Mouse (Mus musculus): ENCODE measurements around the gene C130073F10Rik. TPM values are rescaled to one million over a fixed set of nuclear protein-coding genes. Genes with fewer than 3 reads are reported as not detected.
"Not testable (repeated sequence)": the region's sequence is repeated elsewhere in the genome, so short reads cannot be mapped to it uniquely, and the experiment has no call there.

C130073F10Rik gene
- not detected in 2 replicates for polyA plus RNA-seq (2015; fragmentation: Nextera tagmentation; extraction: Ambion mirVana)

GRCm38 (mm10) chr4:101893656-101894420 is at the start of gene C130073F10Rik:
TSS of gene C130073F10Rik (minus strand) at chr4:101893789.
- H3K4me1 ChIP-seq (ENCODE audit: control insufficient read depth, insufficient read depth, low read depth, low read length), result no peaks in the 10 kb centered on the region
- 84% methylated on average over 7 of the region's 7 CpGs for WGBS
- H3K27ac ChIP-seq (ENCODE audit: low read depth, low read length), result no peak within 1 kb of the TSS

DNA sequence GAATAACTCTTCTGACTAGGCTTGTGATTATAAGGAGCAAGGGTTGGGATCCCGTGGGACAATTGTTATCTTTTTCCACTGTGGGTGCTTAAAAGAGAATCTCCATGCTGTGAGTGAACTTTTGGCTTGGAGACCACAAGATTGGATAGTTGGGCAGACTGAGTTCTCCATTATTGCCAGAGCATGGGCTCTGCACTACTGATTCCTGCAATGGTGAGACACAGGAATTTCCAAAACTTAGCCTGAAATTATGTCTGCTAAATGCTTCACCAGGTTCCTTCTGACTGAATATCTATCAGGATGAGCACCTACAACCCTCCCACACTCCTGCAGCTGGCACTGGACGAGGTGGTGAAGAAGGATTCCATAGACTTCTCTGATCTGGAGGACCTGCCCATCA is 46.5 kb upstream of the C130073F10Rik start, which contains the start of gene Gm12794:
Gene Gm12794 (plus strand): TSS at position 301 of the 400 bp plus-strand sequence.
- H3K9ac ChIP-seq (ENCODE audit: low read depth, low read length); H3K36me3 ChIP-seq (ENCODE audit: control insufficient read depth, insufficient read depth, low read length); H3K9me3 ChIP-seq (ENCODE audit: control insufficient read depth, low read length); H3K4me1 ChIP-seq (ENCODE audit: control insufficient read depth, insufficient read depth, low read depth, low read length); H3K4me3 ChIP-seq (ENCODE audit: low read length); H3K4me2 ChIP-seq (ENCODE audit: low read length); ATAC-seq; H3K27ac ChIP-seq (ENCODE audit: low read depth, low read length); H3K27me3 ChIP-seq (replicated peaks; ENCODE audit: control insufficient read depth, insufficient read depth, low read length): not testable (repeated sequence)
- 67% methylated on average over 1 of the region's 2 CpGs for WGBS

More at GRCm38 (mm10) chr4:101893656-101894420, at the start of gene C130073F10Rik:
- no peak for ATAC-seq
- no peak within 1 kb of the TSS for H3K4me3 ChIP-seq (ENCODE audit: low read length)
- no peaks in the 10 kb centered on the region for H3K27me3 ChIP-seq (replicated peaks; ENCODE audit: control insufficient read depth, insufficient read depth, low read length)
- H3K9me3 ChIP-seq (ENCODE audit: control insufficient read depth, low read length), result no peaks in the 10 kb centered on the region
- no peak within 1 kb of the TSS for H3K9ac ChIP-seq (ENCODE audit: low read depth, low read length)
- no peaks in the 10 kb centered on the region for H3K36me3 ChIP-seq (ENCODE audit: control insufficient read depth, insufficient read depth, low read length)
- no peak within 1 kb of the TSS for H3K4me2 ChIP-seq (ENCODE audit: low read length)

GRCm38 (mm10) chr4:101908821-101909220 is 15.2 kb upstream of the C130073F10Rik start, which contains the start of gene Gm12800:
TSS of gene Gm12800 (plus strand) at chr4:101909121.
- not testable (repeated sequence) for H3K4me3 ChIP-seq (ENCODE audit: low read length); H3K27ac ChIP-seq (ENCODE audit: low read depth, low read length); H3K36me3 ChIP-seq (ENCODE audit: control insufficient read depth, insufficient read depth, low read length); ATAC-seq; H3K27me3 ChIP-seq (replicated peaks; ENCODE audit: control insufficient read depth, insufficient read depth, low read length); H3K9ac ChIP-seq (ENCODE audit: low read depth, low read length); H3K4me2 ChIP-seq (ENCODE audit: low read length); H3K4me1 ChIP-seq (ENCODE audit: control insufficient read depth, insufficient read depth, low read depth, low read length); H3K9me3 ChIP-seq (ENCODE audit: control insufficient read depth, low read length)
- 81% methylated on average over 2 of the region's 2 CpGs for WGBS

- Histone ChIP-seq H3K4me1 (ENCODE audit: control insufficient read depth, insufficient read depth, low read depth, low read length) (no peaks in the 10 kb centered on the region), H3K9me3 (ENCODE audit: control insufficient read depth, low read length) (no peaks in the 10 kb centered on the region), H3K9ac (ENCODE audit: low read depth, low read length) (no peak overlapping the region), H3K27ac (ENCODE audit: low read depth, low read length) (no peak overlapping the region), H3K4me3 (ENCODE audit: low read length) (no peak overlapping the region), H3K36me3 (ENCODE audit: control insufficient read depth, insufficient read depth, low read length) (no peaks in the 10 kb centered on the region), H3K4me2 (ENCODE audit: low read length) (no peak overlapping the region), H3K27me3 (replicated peaks; ENCODE audit: control insufficient read depth, insufficient read depth, low read length) (no peaks in the 10 kb centered on the region)
- ATAC-seq, result no peak
These were observed 4.2 kb downstream of the C130073F10Rik start for GRCm38 (mm10) chr4:101889377-101889776.

DNA sequence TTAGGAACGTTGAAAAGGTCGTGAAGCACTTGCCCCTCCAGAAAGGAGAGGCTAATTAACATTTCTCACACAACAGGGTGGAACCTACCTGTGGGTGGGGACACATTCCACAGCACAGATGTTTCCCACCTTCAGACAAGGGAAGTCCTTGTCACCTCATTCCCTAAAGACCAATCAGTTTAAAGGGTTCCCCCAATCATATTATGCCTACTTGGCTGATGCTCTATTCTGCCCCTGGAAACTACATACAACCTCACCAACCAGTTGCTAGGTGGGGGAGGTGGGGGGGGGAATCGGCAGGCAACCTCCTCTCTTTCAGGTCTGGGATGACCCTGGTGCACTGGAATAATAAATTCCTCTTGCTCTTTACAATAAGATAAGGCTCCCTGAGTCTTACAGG is 9.9 kb downstream of the C130073F10Rik start:
- Histone ChIP-seq H3K4me3 (ENCODE audit: low read length) (no peak overlapping the region), H3K27ac (ENCODE audit: low read depth, low read length) (no peak overlapping the region), H3K27me3 (replicated peaks; ENCODE audit: control insufficient read depth, insufficient read depth, low read length) (no peaks in the 10 kb centered on the region), H3K36me3 (ENCODE audit: control insufficient read depth, insufficient read depth, low read length) (no peaks in the 10 kb centered on the region), H3K9me3 (ENCODE audit: control insufficient read depth, low read length) (no peaks in the 10 kb centered on the region), H3K9ac (ENCODE audit: low read depth, low read length) (no peak overlapping the region), H3K4me1 (ENCODE audit: control insufficient read depth, insufficient read depth, low read depth, low read length) (no peaks in the 10 kb centered on the region), H3K4me2 (ENCODE audit: low read length) (no peak overlapping the region)
- no peak for ATAC-seq
- 51% methylated on average over 3 of the region's 3 CpGs for WGBS

DNA sequence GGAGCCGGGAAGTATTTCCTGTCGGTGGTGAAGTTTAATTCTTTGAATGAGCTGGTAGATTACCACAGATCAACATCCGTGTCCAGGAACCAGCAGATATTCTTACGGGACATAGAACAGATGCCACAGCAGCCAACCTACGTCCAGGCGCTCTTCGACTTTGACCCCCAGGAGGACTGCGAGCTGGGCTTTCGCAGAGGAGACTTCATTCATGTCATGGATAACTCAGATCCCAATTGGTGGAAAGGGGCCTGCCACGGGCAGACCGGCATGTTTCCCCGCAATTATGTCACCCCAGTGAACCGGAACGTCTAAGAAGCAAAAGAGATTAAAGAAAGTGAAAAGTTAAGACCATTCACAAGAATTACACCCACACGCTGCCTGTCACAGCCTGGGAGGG is 17.9 kb downstream of the C130073F10Rik start:
- not testable (repeated sequence) for H3K4me3 ChIP-seq (ENCODE audit: low read length); H3K9me3 ChIP-seq (ENCODE audit: control insufficient read depth, low read length); H3K4me2 ChIP-seq (ENCODE audit: low read length); H3K4me1 ChIP-seq (ENCODE audit: control insufficient read depth, insufficient read depth, low read depth, low read length); H3K27ac ChIP-seq (ENCODE audit: low read depth, low read length); H3K36me3 ChIP-seq (ENCODE audit: control insufficient read depth, insufficient read depth, low read length); ATAC-seq; H3K9ac ChIP-seq (ENCODE audit: low read depth, low read length); H3K27me3 ChIP-seq (replicated peaks; ENCODE audit: control insufficient read depth, insufficient read depth, low read length)
- WGBS, result 87% methylated on average over 15 of the region's 15 CpGs

DNA sequence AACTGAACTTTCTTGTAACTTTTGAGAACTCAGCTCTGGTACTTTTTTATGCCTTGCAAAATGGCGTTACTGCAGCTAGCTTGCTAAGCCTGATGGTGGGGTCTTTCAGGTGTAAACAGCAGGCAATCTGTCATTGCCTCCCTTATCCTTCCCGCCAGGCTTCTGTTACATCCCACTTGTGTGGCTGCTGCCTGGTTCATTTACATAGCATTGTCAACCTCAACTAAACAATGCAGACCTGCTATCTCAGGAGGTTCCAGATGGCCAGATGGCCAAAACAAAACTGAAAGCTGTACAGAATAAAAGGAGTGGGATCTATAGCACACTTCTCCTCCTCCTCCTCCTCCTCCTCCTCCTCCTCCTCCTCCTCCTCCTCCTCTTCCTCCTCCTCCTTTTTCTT is 21.6 kb downstream of the C130073F10Rik start:
- not testable (repeated sequence) for H3K27ac ChIP-seq (ENCODE audit: low read depth, low read length); H3K4me1 ChIP-seq (ENCODE audit: control insufficient read depth, insufficient read depth, low read depth, low read length); ATAC-seq; H3K4me2 ChIP-seq (ENCODE audit: low read length); H3K4me3 ChIP-seq (ENCODE audit: low read length); H3K36me3 ChIP-seq (ENCODE audit: control insufficient read depth, insufficient read depth, low read length); H3K27me3 ChIP-seq (replicated peaks; ENCODE audit: control insufficient read depth, insufficient read depth, low read length); H3K9me3 ChIP-seq (ENCODE audit: control insufficient read depth, low read length); H3K9ac ChIP-seq (ENCODE audit: low read depth, low read length)
- 48% methylated on average over 2 of the region's 2 CpGs for WGBS

DNA sequence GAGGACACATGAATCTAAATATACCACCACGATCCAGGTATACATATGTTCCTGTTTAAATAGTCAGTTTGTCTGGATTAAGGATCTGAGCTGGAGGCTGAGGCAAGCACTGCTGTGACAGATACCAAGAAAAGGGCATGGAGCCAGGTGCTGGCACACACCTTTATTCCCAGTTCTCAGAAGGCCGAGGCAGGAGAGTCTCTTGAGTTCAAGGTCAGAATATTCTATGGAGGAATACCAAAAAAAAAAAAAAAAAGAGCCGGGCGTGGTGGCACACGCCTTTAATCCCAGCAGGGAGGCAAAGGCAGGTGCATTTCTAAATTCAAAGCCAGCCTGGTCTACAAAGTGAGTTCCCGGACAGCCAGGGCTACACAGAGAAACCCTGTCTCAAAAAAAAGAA is 31.3 kb downstream of the C130073F10Rik start:
- ATAC-seq, result no peak
- H3K36me3 ChIP-seq (ENCODE audit: control insufficient read depth, insufficient read depth, low read length), result no peaks in the 10 kb centered on the region
- 94% methylated on average over 6 of the region's 6 CpGs for WGBS
- H3K4me3 ChIP-seq (ENCODE audit: low read length), result no peak overlapping the region
- H3K27ac ChIP-seq (ENCODE audit: low read depth, low read length), result no peak overlapping the region
- H3K4me1 ChIP-seq (ENCODE audit: control insufficient read depth, insufficient read depth, low read depth, low read length), result no peaks in the 10 kb centered on the region
- H3K9ac ChIP-seq (ENCODE audit: low read depth, low read length), result no peak overlapping the region
- H3K27me3 ChIP-seq (replicated peaks; ENCODE audit: control insufficient read depth, insufficient read depth, low read length), result no peaks in the 10 kb centered on the region
- H3K4me2 ChIP-seq (ENCODE audit: low read length), result no peak overlapping the region
- H3K9me3 ChIP-seq (ENCODE audit: control insufficient read depth, low read length), result no peaks in the 10 kb centered on the region

- Histone ChIP-seq H3K9me3 (ENCODE audit: control insufficient read depth, low read length) (no peaks in the 10 kb centered on the region), H3K27ac (ENCODE audit: low read depth, low read length) (no peak overlapping the region), H3K4me1 (ENCODE audit: control insufficient read depth, insufficient read depth, low read depth, low read length) (no peaks in the 10 kb centered on the region), H3K4me3 (ENCODE audit: low read length) (no peak overlapping the region), H3K4me2 (ENCODE audit: low read length) (no peak overlapping the region), H3K9ac (ENCODE audit: low read depth, low read length) (no peak overlapping the region), H3K36me3 (ENCODE audit: control insufficient read depth, insufficient read depth, low read length) (no peaks in the 10 kb centered on the region), H3K27me3 (replicated peaks; ENCODE audit: control insufficient read depth, insufficient read depth, low read length) (no peaks in the 10 kb centered on the region)
- WGBS, result 52% methylated on average over 6 of the region's 6 CpGs
- no peak for ATAC-seq
These were observed 32.7 kb downstream of the C130073F10Rik start for GRCm38 (mm10) chr4:101860873-101861272.
